Mouse (Mus musculus): Measurements from ENCODE around the gene Tefm.

The Tefm gene

GRCm38 (mm10) chr11:80098444-80099056, 43.4 kb downstream of the Tefm start:
- DNase-seq (ENCODE audit: extremely low spot score) = no peak

GRCm38 (mm10) chr11:80090555-80091164, 51.3 kb downstream of the Tefm start:
- DNase-seq (ENCODE audit: extremely low spot score) = no peak

GRCm38 (mm10) chr11:80089817-80090214, 52.2 kb downstream of the Tefm start:
- no peak for DNase-seq (ENCODE audit: extremely low spot score)

GRCm38 (mm10) chr11:80088917-80089816, 52.8 kb downstream of the Tefm start, which contains the start of gene Atad5:
Gene Atad5, plus strand, starts transcription at chr11:80089400.
- peak; percentile 87 for DNase-seq (ENCODE audit: extremely low spot score)

DNA sequence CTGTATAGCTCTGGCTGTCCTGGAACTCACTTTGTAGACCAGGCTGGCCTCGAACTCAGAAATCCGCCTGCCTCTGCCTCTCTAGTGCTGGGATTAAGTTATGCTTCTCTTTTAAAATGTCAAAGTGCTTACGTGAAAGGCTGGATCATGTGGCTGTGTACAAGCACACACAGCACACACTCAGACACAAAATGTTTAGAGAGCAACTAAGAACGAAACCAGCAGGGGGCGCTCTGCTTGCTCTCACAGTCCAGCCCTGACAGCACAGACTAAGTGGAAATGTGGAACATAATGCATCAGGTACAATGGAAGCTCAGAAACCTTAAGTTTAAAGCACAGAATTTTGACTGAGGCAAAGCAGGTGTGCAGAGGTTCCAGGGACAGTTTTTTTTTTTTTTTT, 55.1 kb downstream of the Tefm start:
- peak; percentile 78 for DNase-seq (ENCODE audit: extremely low spot score)

Data from embryo, embryonic 9.5 days (tissue).